Mouse (Mus musculus) thymus, postnatal 0 days (tissue): ENCODE results near the gene Ephx3. TPM values are rescaled to one million over a fixed set of nuclear protein-coding genes. Genes with fewer than 3 reads are reported as not detected.
A peak's percentile ranks its signal among the peaks of the same experiment; 100 is the strongest.
"Not testable (repeated sequence)": the region's sequence is repeated elsewhere in the genome, so short reads cannot be mapped to it uniquely, and the experiment has no call there.

Experiments used
- DNase-seq: peaks from one replicate; pipeline ENCODE4 v3.0.0-alpha.2; 2015; ENCODE audit warnings: low spot score
- polyA plus RNA-seq: library from polyadenylated mRNA; unstranded; fragments of >200 nt; fragmentation: Nextera tagmentation; extraction: Ambion mirVana; gene quantifications from 2 replicates; pipeline ENCODE4 v1.2.1, GENCODE M21; 2015

Ephx3 gene
- polyA plus RNA-seq, result 0.62 and 0.68 TPM in 2 replicates

DNA sequence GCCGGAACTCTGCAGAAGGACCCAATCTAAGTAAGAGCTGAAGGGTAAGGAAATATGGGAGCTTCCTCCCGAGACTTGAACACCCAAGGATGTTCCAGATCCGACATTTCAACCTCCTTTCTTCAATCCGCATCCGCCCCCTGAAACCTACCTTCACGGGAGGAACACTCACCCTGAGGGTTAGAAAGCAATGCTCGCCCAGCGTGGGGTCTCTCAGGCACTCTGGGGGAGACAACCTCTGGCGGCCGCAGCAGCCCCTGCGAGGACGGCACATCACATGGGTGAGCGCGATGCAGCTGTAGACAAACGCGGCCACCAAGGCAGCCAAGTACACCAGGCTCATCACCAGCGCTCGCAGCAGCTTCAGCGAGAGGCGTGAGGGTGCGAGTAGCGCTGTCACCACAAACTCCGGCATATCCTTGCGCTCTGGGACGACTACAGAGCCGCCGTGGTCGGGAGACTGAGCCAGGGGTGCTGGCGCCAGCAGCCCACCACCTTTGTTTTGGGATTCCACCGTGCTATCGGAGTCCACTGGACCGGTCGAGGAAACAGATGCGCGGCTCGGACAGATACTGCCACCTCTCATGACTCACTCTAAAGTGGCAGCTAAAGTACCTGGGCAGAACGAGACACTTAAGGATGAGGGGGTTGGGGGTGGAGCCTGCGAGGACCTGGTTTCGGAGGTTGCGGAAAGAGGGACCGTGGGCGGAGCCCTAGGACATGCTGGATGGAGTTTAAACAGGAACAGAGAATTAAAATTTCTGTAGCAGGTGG, at the start of gene Ephx3:
Ephx3 (minus strand) TSS at position 687 of the 774 bp plus-strand sequence.
- DNase-seq, result peak; percentile 51

DNA sequence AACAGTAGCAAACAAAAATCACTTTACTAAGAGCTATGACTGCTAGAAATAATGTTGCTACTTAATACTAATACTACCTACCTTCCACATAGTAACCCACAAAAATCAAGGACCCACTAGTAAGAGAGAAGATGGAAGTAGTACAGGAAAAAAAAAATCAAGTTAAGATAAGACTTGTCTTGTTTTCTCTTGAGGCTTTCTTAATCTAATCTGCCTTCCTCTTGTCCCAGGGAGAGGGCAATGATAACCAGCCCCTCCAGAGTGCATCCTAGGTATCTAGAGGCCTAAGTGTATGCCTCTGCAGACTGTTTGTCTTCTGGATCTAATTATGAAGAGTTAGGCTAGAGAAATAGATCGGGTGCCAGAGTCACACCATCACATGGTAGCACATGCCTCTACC, 49.2 kb upstream of the Ephx3 start:
- DNase-seq, result no peak

DNA sequence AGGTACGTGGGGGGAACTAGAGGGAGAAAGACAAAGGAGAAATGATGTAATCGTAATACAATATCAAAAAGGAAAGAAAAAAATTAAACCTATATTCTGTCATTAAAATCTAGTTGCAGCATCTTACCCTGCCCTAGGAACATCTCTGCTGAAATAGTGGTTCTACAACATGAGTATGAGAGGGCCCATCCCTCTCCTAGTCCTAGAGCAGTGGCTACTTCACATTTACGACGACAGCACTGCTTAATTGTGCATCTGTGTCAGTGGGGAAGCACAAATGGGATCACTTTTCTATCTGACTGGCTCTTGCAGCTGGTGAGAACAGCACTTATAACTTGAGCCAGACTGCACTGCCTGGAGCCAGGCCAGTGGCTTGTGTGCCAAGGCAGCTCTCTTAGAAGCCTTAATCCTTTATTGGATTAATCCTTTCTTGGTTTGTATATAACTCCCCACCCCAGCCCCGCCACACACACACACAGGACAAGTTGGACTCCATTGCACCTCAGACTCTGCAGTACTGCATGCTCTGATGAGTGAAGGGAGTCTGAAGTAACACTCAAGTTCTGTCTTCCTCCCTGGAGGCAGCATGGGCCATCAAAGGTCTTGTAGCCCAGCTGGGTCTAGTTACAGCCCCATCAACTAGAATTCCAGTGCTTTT, 46.3 kb upstream of the Ephx3 start:
- DNase-seq, result no peak

DNA sequence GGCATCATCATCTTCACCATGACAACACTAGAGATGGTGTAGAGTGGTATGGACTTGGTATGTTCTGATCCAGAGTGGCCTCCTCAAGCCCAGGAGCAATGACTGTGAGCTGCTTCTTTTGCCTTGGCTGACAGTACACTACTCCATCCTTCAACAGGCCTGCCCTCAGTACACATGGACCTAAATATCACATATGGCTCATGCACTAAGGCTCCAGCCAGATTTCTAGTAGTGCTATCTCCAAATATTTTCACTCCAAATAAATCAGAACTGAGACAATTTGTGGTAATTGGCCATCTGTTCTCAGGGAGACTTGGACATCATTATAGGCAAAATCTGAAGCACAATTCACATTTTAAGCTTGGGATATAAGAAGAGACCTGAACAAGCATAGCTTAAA, 43.8 kb upstream of the Ephx3 start:
- DNase-seq, result no peak

DNA sequence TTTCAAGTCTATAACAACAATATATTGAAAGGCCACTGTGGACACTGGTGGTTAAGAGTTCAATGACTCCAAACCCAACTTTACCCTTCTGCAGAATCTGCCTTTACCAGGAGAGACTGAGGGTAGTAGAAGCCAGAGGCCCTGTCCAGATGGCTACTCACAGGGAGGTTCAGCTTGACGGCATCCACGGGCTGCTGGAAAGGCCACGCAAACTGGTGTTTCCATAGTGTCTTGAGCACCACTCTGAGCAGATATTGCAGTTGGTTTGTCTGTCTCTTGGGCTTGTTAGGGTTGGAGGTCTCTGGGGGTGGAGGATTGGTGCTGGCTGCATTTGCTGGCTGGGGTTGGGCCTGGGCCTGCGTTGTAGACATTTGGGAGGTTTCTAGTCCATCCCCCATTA, 39.9 kb upstream of the Ephx3 start:
- no peak for DNase-seq

DNA sequence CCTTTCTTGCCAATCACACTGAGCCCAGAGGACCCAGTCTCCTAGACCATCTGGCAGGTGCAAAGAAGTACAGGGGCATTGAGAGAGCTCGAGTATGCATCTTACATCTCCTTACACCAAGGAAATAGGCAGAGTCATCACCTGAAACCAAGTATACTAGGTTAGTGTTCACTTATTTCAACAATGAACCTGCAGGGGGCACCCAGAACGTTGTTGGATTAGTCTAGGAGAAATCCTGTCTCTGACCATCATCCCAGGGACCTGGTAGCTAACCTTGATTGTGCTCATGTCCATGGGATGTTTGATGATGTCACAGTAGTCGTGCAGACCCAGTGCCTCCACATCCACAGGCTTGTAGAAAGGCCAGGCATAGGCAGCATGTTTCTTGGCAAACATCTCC, 31.5 kb upstream of the Ephx3 start:
- DNase-seq, result no peak

DNA sequence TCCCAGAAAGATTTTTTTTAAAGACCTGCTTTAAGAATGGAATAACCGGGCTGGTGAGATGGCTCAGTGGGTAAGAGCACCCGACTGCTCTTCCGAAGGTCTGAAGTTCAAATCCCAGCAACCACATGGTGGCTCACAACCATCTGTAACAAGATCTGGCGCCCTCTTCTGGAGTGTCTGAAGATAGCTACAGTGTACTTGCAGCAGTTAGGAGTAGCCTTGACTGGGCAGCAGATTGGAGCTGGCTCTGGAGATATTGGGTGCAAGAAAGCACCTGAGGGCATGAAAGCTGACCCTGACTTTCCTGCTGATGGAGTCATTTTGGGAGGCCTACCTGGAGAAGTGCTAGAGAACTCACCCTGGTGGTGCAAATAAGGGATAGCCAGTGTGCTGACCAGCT, 26.2 kb upstream of the Ephx3 start:
- not testable (repeated sequence) for DNase-seq

DNA sequence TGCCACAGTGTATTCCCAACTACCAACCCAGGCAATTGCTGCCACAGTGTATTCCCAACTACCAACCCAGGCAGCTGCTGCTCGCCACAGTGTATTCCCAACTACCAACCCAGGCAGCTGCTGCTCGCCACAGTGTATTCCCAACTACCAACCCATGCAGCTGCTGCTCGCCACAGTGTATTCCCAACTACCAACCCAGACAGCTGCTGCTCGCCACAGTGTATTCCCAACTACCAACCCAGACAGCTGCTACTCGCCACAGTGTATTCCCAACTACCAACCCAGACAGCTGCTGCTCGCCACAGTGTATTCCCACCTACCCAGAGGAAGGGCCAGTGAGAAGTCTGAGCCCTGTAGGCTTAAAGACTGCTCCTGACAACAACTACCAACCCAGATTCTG, 22.2 kb upstream of the Ephx3 start:
- DNase-seq, result not testable (repeated sequence)

DNA sequence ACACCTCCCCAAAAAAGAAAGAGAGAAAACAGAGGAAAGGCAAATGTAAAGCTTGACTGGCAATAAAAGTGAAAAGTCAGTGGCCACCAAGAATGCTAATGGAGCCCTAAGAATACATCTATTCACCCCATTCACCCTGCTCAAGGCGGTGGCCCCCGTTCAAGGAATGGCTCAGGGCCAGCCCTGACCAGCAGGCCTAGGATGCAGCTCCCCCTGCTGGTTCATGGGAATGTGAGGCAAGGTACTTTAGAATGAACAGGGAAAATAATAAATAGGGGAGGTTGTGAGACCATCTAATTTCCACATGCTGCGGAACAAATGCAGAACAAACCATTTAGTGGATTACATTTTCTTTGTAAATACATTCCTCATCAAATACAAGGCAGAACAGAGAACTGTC, 20.4 kb upstream of the Ephx3 start:
- DNase-seq, result peak; percentile 68

DNA sequence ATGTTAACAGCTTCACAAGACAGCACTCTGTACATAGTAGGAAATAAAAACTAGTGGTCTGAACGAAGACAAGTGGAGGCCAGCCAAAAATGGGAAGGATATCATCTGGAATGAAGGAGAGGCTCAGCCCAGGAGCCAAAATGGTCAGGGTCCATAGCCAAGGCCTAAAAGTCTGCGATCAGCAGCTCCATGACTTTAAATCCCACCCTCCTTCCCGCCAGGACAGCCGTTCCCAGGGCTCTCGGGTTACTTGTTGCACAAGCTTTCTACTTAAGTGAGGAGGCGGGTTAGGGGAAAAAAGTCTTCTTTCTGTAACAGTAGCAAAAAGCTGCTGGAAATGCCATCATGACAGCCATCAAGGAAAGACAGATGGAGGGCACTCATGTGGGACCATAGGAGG, 19.8 kb upstream of the Ephx3 start:
- DNase-seq, result no peak

DNA sequence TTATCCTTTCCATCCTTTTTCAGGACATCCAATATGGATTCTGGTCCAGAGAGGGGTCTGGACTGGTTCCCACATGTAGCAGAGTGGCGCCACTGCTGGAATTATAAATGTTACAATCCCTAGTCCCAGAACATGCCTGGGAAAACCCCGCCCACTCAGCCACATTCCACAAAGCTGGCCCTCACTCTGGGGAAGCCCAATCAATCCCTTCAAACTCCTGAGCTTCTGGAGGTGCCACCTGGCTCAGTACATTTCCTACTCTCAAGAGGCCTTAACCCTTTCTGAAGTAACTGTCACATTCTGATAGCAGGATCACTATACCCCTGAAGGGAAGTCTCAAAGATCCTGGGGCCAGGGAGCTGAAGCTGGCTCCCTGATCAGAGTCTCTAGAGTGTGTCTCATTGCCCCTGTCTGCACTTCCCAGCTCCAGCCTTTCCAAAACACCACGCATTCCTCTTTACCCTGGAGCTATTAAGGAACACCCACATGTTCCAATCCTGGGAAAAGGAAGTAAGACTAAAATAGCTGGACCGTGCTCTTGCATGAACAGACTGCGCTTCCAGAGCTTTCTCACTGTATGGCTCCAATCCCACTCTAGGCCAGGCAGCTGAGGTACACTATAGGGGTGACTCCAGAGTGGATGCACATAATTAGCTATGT, 18.4 kb upstream of the Ephx3 start:
- no peak for DNase-seq

DNA sequence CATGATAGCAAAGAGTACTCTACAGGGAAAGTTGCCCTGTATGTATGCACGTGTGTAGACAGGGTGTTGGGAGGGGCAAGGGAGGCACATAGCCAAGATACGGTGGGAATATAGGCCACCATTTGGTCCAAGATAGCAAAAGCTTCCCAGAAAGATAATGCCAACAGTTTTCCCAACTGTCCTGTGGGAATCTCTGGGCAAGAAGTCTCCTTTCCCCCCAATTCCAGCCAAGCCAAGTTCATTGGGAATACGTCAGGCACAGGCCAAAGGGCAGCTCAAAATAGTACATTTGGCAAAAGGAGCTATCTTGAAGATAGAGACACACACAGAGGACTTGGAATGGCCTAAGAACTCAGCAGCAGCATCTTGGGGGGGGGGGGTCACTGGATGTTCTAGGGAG, 16.0 kb upstream of the Ephx3 start:
- no peak for DNase-seq

DNA sequence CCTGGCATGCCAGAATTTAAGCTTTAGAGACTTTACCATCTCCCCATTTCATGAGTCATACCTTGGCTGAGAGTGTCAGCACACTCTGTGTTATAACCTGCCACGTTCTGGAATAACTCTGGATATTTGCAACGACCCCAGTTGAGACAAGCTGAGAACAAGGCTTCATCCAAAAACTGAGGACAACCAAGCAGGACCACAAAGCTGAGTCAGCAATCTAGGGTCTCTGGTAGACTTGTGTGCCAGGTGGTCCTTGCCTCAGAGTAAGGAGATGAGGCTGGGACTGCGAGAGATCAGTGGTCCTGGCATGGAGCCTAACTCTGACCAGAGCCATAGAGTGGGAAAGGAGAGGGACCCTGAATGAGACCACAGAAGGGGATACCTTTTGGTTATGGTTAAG, 13.6 kb upstream of the Ephx3 start:
- no peak for DNase-seq

DNA sequence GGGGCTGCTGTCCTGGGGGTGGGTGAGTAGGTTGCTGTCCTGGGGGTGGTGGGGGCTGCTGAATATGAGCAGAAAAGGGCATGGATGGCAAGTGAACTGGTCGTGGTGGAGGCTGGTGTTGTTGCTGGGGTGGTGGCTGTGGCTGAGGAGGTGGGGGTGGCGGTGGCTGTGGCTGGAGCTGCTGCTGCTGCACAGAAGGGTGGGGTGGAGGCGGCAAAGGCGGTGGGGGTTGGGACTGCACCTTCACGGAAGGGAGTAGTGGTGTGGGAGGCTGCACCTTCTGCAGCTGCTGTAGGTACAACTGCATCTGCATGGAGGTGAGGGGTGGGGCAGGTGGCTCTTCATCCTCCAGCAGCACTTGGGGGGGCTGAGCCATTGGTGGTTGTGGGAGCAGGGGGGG, 11.7 kb upstream of the Ephx3 start:
- peak; percentile 63 for DNase-seq

DNA sequence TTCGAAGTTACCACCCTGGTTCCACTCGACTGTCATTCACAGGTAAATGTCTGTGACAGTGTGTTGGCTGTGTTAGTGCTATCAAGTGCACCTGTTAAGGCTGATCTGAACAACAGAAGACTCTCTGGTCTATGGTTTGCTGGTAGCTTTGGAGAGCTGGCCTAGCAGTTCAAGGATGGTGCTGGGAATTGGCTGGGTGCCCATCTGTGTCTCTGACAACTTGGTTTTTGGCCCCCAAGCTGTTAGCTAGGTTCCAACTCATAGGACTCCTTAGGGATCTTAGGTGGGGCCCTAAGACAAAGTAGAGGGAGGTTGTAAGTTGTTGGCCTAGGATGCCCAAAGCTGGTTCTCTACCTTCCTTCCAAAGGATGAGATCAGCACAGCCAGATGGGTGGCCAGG, 10.4 kb upstream of the Ephx3 start:
- no peak for DNase-seq

DNA sequence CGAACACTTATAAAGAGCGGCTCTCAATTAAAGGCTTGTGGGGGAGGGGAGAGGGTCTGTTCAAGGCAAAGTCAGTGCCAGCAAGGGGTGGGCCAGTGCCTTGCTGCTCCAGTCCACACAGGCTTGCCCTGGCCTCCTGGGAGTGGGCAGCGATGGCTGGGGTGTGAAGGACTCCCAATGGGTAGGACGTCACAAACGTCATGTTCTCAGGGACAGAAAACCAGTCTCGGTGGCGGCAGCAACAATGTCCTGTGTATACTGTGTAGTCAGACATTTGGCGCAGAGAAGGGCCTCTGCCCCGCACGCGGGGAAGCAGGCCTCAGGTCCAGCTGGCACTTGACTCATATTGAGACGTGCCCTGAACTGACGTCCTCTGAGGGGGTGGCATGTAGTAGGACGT, 7.8 kb upstream of the Ephx3 start:
- DNase-seq, result no peak

DNA sequence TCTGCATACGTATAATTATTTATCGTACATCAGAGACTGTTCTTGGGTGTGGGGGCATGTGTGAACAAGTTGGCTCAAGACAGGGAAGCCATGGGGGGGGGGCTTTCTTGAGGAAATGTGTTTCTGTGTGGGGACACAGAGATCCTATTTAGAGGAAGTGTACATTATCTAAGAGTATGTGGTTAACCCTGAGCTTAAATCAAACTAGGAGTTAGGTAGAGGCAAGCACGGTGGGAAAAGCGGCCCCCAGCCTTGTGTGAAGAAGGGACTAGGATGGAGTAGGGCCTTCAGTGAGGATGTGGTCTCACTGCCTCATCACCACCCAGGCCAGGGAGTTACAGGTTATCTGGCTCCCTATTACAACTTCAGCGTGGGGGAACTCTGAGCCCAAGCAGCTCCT, 6.4 kb upstream of the Ephx3 start:
- no peak for DNase-seq

DNA sequence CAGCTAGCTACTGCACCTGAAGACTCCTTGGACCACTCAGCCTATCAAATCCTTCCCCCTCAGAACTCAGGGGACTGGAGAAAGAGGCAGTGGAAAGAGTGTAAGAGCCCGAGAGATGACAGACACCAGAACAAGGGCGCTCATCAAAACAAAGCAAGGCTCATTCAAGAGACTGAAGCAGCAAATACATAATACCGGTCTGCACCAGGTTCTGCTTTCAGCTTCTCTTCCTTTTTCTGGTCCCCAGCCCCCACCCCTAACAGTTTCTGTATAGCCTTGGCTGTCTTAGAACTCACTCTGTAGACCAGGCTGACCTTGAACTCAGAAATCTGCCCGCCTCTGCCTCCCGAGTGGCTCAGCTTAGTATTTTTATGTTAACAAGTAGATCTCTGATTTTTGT, 3.7 kb upstream of the Ephx3 start:
- DNase-seq, result no peak

DNA sequence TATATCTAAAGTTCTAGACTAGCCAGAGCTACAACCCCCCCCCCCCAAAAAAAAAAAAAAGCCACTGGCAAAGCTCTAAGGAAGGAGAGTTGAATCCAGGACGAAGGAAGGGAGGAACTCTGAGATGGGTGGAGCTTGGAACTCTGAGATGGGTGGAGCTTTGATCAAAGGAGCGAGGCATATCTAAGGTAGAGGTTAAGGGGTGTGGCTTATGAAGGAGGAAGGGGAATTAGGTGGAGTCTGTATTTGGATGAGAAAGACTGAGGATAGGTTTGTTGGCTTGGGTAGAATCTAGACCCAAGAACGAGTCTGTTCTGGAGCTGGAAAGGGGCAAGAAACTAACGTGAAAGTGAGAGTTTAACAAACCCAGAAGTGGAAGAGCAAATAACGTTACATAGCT, 501 bp upstream of the Ephx3 start:
- peak; percentile 29 for DNase-seq

DNA sequence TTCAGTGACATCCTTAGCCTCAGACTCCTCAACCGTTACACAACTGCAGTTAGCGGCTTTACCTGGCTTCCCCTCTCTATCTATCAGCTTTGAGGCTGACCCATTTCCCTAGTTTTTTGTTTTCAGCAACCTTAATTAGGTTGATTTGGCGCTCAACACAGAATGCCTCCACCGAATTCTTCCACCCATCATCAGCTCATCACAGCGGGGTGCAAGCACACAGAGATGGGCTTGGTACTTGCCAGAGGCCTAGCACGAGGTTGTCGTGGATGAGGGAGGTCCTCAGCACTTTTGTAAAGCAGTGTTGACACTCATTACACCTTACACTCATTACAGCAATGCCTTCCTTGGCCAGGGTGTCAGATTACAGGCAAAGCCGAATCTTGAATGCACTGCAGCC, 6.3 kb downstream of the Ephx3 start:
- DNase-seq, result no peak

DNA sequence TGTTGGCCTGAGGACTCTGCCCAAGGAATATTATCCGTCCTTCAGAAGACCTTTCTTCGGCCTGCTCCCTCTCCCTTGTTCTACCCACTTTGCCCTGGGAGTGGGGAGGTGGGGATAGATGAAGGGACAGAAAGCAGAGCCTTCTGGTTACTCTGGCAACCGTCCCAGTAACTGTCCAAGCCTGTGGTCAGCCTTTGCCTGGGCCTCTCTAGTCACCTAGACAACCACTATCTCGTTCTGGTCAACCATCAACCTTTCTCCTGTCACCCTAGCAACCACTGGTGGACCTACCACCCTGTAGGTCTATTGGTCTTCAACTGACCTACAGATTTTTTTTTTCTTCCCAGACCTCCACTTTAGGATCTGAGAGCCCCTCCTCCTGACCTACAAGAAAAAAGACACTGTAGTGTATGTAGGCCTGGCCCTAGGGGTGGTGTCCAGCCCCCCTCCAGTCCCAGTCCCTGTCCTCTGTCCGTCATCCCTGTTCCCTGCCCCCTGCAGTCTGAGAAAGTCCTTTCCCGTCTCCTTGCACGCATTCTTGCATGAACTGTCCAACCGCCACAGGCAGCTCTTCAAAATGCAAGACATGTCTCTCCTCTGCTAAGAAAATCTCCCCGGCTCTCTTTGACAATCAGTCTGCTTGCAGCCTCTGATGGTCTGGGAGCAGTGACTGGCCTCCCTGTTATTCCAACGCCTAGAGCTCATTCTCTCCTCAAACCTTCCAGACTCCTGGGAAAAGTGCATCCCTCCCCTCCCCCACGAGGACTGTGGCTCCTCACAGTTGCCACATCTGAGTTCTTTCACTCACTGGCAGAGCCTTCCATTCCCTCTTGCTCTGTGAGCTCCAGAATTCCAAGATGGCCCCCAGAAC, 9.5 kb downstream of the Ephx3 start:
- no peak for DNase-seq

DNA sequence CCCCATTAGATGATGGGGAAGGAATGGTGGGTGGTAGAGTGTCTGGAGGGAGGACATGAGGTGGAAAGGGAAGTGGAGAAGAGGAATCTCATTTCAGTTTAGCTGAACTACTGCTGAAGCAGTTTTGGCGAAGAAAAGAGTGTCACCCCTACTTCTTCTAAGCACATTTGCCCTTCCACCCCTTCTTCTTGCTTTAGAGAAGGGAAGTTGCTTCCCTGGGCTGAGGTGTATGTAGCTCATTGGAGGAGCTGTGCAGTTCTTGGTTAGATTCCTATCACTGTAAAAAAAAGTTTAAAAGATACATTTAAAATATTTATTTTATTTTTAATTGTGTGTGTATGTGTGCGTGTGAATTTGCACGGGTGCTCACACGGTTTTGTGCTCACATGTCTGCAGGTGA, 12.4 kb downstream of the Ephx3 start:
- no peak for DNase-seq
